Mouse (Mus musculus): ENCODE measurements around the gene Krt15. TPM values are rescaled to one million over a fixed set of nuclear protein-coding genes. Genes with fewer than 3 reads are reported as not detected.

Krt15 gene
- polyA plus RNA-seq (2012; fragmentation: generic; extraction: Trizol) = 10 to 100 TPM in 1 of 2 experiments, under 1 TPM in 1; 0.30 to 10.6 TPM

GRCm38 (mm10) chr11:100135731-100136130 lies at the start of gene Krt15:
Gene Krt15 (minus strand): TSS chr11:100135928.

GRCm38 (mm10) chr11:100148615-100149330 lies 13.0 kb upstream of the Krt15 start, which contains the start of gene Krt19:
Gene Krt19 (minus strand): TSS chr11:100148665.

GRCm38 (mm10) chr11:100121466-100121865 lies 14.3 kb downstream of the Krt15 start, which contains the start of gene Krt13:
Gene Krt13 (minus strand): TSS chr11:100121566.

GRCm38 (mm10) chr11:100105576-100106122 lies 30.1 kb downstream of the Krt15 start, which contains the start of gene Krt36:
Gene Krt36 (minus strand): TSS chr11:100105626.

GRCm38 (mm10) chr11:100096141-100096540 lies 39.6 kb downstream of the Krt15 start, which contains the start of gene Krt35:
Gene Krt35 (minus strand): TSS chr11:100096241.

GRCm38 (mm10) chr11:100087861-100088260 lies 47.9 kb downstream of the Krt15 start, which contains the start of gene Krt32:
Gene Krt32 (minus strand): TSS chr11:100088226.

Other genes starting within 250 kb of the Krt15 start
- gene Krtap31-1, start 228.0 kb downstream of the Krt15 start, polyA plus RNA-seq (2012; fragmentation: generic; extraction: Trizol) = not detected
- not detected for gene Gm11565, start 221.2 kb downstream of the Krt15 start, polyA plus RNA-seq (2012; fragmentation: generic; extraction: Trizol)
- gene Krtap31-2, start 199.6 kb downstream of the Krt15 start, polyA plus RNA-seq (2012; fragmentation: generic; extraction: Trizol) = not detected
- not detected for gene Krtap9-5, start 187.5 kb downstream of the Krt15 start, polyA plus RNA-seq (2012; fragmentation: generic; extraction: Trizol)
- gene Krtap29-1, start 156.9 kb downstream of the Krt15 start, polyA plus RNA-seq (2012; fragmentation: generic; extraction: Trizol) = not detected
- not detected for gene Krtap16-1, start 149.3 kb downstream of the Krt15 start, polyA plus RNA-seq (2012; fragmentation: generic; extraction: Trizol)
- gene Krtap17-1, start 141.9 kb downstream of the Krt15 start, polyA plus RNA-seq (2012; fragmentation: generic; extraction: Trizol) = not detected
- gene Krt33a, start 119.7 kb downstream of the Krt15 start, polyA plus RNA-seq (2012; fragmentation: generic; extraction: Trizol) = not detected
- under 1 TPM in 1 of 2 experiments, not detected in 1; 0.05 TPM for gene Krt33b, start 106.1 kb downstream of the Krt15 start, polyA plus RNA-seq (2012; fragmentation: generic; extraction: Trizol)
- not detected for gene Krt34, start 94.4 kb downstream of the Krt15 start, polyA plus RNA-seq (2012; fragmentation: generic; extraction: Trizol)
- not detected for gene Krt31, start 85.4 kb downstream of the Krt15 start, polyA plus RNA-seq (2012; fragmentation: generic; extraction: Trizol)
- not detected for gene Krt32, start 47.7 kb downstream of the Krt15 start, polyA plus RNA-seq (2012; fragmentation: generic; extraction: Trizol)
- not detected for gene Krt35, start 39.7 kb downstream of the Krt15 start, polyA plus RNA-seq (2012; fragmentation: generic; extraction: Trizol)
- under 1 TPM; 0.06 to 0.08 TPM for gene Krt36, start 30.3 kb downstream of the Krt15 start, polyA plus RNA-seq (2012; fragmentation: generic; extraction: Trizol)
- 1 to 10 TPM; 8.4 to 8.9 TPM for gene Krt13, start 14.4 kb downstream of the Krt15 start, polyA plus RNA-seq (2012; fragmentation: generic; extraction: Trizol)
- under 1 TPM; 0.40 to 0.42 TPM for gene Krt19, start 12.7 kb upstream of the Krt15 start, polyA plus RNA-seq (2012; fragmentation: generic; extraction: Trizol)
- gene Krt9, start 57.3 kb upstream of the Krt15 start, polyA plus RNA-seq (2012; fragmentation: generic; extraction: Trizol) = not detected
- under 1 TPM; 0.21 to 0.26 TPM for gene Krt14, start 71.6 kb upstream of the Krt15 start, polyA plus RNA-seq (2012; fragmentation: generic; extraction: Trizol)
- under 1 TPM; 0.26 to 0.29 TPM for gene Krt16, start 113.0 kb upstream of the Krt15 start, polyA plus RNA-seq (2012; fragmentation: generic; extraction: Trizol)
- not detected for gene Krt17, start 125.1 kb upstream of the Krt15 start, polyA plus RNA-seq (2012; fragmentation: generic; extraction: Trizol)
- gene Krt42, start 133.9 kb upstream of the Krt15 start, polyA plus RNA-seq (2012; fragmentation: generic; extraction: Trizol) = under 1 TPM; 0.02 to 0.05 TPM
- 1,000 to 10,000 TPM; 1,802 to 2,189 TPM for gene Eif1, start 184.0 kb upstream of the Krt15 start, polyA plus RNA-seq (2012; fragmentation: generic; extraction: Trizol)
- gene Gast, start 198.5 kb upstream of the Krt15 start, polyA plus RNA-seq (2012; fragmentation: generic; extraction: Trizol) = under 1 TPM in 1 of 2 experiments, not detected in 1; 0.07 TPM
- gene Hap1, start 220.2 kb upstream of the Krt15 start, polyA plus RNA-seq (2012; fragmentation: generic; extraction: Trizol) = 1 to 10 TPM in 1 of 2 experiments, under 1 TPM in 1; 0.85 to 1.1 TPM

Data from C3H10T1/2 (cell line).